Mouse (Mus musculus): ENCODE data around the gene Frmd4a. TPM values are rescaled to one million over a fixed set of nuclear protein-coding genes. Genes with fewer than 3 reads are reported as not detected.

Frmd4a gene
- polyA plus RNA-seq (2012; rRNA removed; ENCODE audit: low replicate concordance): 13.8 and 21.9 TPM in 2 replicates

GRCm38 (mm10) chr2:4017528-4018288 lies at the start of gene Frmd4a:
Gene Frmd4a (plus strand): TSS chr2:4017717.

GRCm38 (mm10) chr2:4651500-4652285 lies 634.2 kb downstream of the Frmd4a start, which contains the start of gene Prpf18:
Gene Prpf18 (minus strand): TSS chr2:4652113.

All from mammary gland, adult 2 months (tissue).